Mouse (Mus musculus): ENCODE results near the gene Zfp398. TPM values are rescaled to one million over a fixed set of nuclear protein-coding genes. Genes with fewer than 3 reads are reported as not detected.

The Zfp398 gene
- polyA plus RNA-seq, 1 experiment from 2014 or later = 12.0 TPM

- H3K4me3 ChIP-seq = peak overlapping the region; percentile 91
- peak overlapping the region; percentile 98 for H3K27ac ChIP-seq
- H3K36me3 ChIP-seq = peaks cover 28% of the 10 kb centered on the region
- peak overlapping the region; percentile 97 for H3K9ac ChIP-seq
- no peaks in the 10 kb centered on the region for H3K9me3 ChIP-seq
- H3K4me2 ChIP-seq = peak overlapping the region; percentile 76
- ATAC-seq (ENCODE audit: insufficient number of reproducible peaks, low FRiP score, low TSS enrichment, low read depth) = peak; percentile 95
- no peaks in the 10 kb centered on the region for H3K27me3 ChIP-seq
- peaks cover 19% of the 10 kb centered on the region for H3K4me1 ChIP-seq
- under 1% methylated on average over 68 of the region's 71 CpGs for WGBS
Observed at GRCm38 (mm10) chr6:47877461-47878132, 42.1 kb downstream of the Zfp398 start.

DNA sequence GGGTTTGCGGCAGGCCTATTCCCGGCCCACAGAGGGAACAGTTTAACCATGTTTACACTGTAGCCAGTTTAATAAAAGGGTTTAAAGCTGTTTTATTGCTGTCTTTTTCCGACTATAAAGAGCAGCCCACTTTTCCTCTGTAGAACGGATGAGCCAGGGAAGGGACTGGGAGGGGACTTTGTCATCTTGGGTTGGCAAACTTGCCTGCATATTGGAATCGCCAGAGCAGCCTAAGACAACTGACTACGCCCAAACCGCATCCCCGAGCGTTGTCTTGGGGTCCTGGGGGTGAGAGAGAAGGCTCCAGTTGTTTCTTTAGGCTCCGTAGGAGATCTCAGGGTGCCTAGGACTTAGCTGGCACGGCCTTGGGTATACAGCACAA is 42.7 kb downstream of the Zfp398 start:
- peaks cover 19% of the 10 kb centered on the region for H3K4me1 ChIP-seq
- under 1% methylated on average over 11 of the region's 11 CpGs for WGBS
- peaks cover 33% of the 10 kb centered on the region for H3K36me3 ChIP-seq
- H3K9me3 ChIP-seq = no peaks in the 10 kb centered on the region
- ATAC-seq (ENCODE audit: insufficient number of reproducible peaks, low FRiP score, low TSS enrichment, low read depth) = no peak
- H3K4me2 ChIP-seq = peak overlapping the region; percentile 76
- H3K9ac ChIP-seq = peak overlapping the region; percentile 97
- H3K27me3 ChIP-seq = no peaks in the 10 kb centered on the region
- H3K4me3 ChIP-seq = peak overlapping the region; percentile 91
- peak overlapping the region; percentile 98 for H3K27ac ChIP-seq

DNA sequence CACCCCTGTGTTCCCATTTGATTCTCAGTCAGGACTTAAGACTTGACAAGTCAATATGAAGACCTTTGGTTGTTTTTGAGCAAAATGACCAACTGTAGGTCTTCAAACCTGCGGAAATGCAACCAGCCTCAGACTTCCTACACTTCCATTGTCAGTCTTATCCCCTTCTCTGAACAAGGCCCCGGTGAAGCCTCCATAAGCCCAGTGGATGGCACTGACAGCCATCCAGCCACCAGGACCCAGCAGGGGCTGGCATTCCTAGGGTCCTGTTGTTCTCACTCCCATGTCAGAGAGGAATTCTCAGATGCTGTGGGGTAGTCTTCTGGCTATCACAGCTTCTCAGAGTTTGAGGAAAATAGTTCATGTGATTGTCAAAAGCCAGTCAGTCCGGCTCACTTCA is 43.1 kb downstream of the Zfp398 start:
- H3K27ac ChIP-seq = peak overlapping the region; percentile 98

DNA sequence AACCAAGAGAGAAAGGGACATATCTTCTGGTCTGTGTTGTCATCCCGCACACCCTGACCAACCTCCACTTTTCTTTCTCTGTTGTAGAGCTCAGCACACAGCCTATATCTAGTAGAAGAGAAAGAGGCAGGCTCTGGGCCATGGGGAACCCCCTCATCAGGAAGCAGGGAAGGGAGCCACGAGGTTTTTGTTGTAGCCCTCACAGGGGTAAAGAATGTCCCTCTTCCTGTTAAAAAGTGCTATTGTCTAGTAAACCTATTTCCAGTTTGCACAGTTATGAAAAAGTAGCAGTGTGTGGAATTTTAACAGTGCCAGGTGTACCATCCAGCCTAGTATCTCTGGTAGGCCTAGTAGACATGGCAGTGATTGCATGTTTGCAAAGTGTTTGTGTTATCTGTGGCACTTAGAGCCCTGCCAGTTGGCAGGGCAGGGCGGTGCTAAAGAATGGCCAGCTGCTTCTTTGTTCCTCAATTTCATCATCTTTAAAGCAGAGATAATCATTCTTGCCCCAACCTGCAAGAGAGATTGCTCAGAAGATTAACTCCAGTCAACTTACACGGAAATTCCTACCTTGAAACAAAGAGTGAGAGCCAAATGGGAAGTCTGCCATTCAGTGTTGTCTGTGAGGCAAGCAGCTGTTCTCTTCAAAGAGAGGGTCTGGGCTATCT is 43.7 kb downstream of the Zfp398 start:
- peak overlapping the region; percentile 97 for H3K9ac ChIP-seq
- peak overlapping the region; percentile 98 for H3K27ac ChIP-seq
- peak overlapping the region; percentile 76 for H3K4me2 ChIP-seq
- H3K27me3 ChIP-seq = no peaks in the 10 kb centered on the region
- no peaks in the 10 kb centered on the region for H3K9me3 ChIP-seq
- ATAC-seq (ENCODE audit: insufficient number of reproducible peaks, low FRiP score, low TSS enrichment, low read depth) = no peak
- peaks cover 19% of the 10 kb centered on the region for H3K4me1 ChIP-seq
- H3K4me3 ChIP-seq = peak overlapping the region; percentile 91
- peaks cover 44% of the 10 kb centered on the region for H3K36me3 ChIP-seq
- WGBS = 59% methylated on average over 4 of the region's 4 CpGs

More for the DNA sequence above, 43.1 kb downstream of the Zfp398 start:
- Histone ChIP-seq H3K9ac (peak overlapping the region; percentile 97), H3K27me3 (no peaks in the 10 kb centered on the region), H3K9me3 (no peaks in the 10 kb centered on the region), H3K4me3 (peak overlapping the region; percentile 91), H3K4me2 (peak overlapping the region; percentile 76), H3K36me3 (peaks cover 38% of the 10 kb centered on the region), H3K4me1 (peaks cover 19% of the 10 kb centered on the region)
- ATAC-seq (ENCODE audit: insufficient number of reproducible peaks, low FRiP score, low TSS enrichment, low read depth) = no peak
- WGBS = 50% methylated on average over 3 of the region's 3 CpGs

- Histone ChIP-seq H3K4me1 (peaks cover 19% of the 10 kb centered on the region), H3K36me3 (peaks cover 54% of the 10 kb centered on the region), H3K27ac (peak overlapping the region; percentile 98; the same call in 1 of the 2 replicates), H3K9ac (no peak overlapping the region), H3K4me3 (no peak overlapping the region), H3K9me3 (no peaks in the 10 kb centered on the region), H3K27me3 (no peaks in the 10 kb centered on the region), H3K4me2 (no peak overlapping the region)
- 76% methylated on average over 10 of the region's 10 CpGs for WGBS
- ATAC-seq (ENCODE audit: insufficient number of reproducible peaks, low FRiP score, low TSS enrichment, low read depth) = no peak
Observed at GRCm38 (mm10) chr6:47880166-47880565, 44.7 kb downstream of the Zfp398 start.

DNA sequence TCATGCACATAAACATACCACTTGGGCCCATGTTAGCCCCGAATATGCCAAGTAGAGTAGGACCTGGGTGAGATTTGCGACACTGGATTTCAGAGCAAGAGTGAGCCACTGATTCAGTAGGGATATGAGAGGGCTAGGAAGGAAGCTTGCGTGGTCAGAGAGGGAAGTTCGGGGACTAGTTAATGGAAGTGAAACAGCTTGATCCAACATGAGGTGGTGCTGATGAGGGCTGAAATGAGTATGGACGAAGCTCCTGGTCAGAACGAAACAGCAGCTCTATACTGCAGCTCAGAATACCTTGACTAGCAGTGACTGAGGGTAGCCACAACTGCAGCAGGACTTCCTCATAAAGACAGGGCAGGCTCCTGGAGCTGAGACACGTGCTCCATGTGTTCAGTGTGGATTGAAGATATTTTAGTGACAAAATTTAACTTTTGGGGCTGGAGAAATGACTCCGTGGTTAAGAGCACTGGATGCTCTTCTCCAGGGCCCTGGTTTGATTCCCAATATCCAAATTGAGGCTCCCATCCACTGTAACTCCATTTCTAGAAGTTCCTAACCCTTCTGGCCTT is 53.4 kb downstream of the Zfp398 start:
- Histone ChIP-seq H3K27ac (no peak overlapping the region), H3K27me3 (no peaks in the 10 kb centered on the region), H3K36me3 (peaks cover 82% of the 10 kb centered on the region), H3K9ac (no peak overlapping the region), H3K4me2 (no peak overlapping the region), H3K4me1 (no peaks in the 10 kb centered on the region), H3K9me3 (no peaks in the 10 kb centered on the region), H3K4me3 (no peak overlapping the region)
- WGBS = 84% methylated on average over 8 of the region's 8 CpGs
- no peak for ATAC-seq (ENCODE audit: insufficient number of reproducible peaks, low FRiP score, low TSS enrichment, low read depth)

GRCm38 (mm10) chr6:47899416-47899815 is 64.0 kb downstream of the Zfp398 start:
- no peak for ATAC-seq (ENCODE audit: insufficient number of reproducible peaks, low FRiP score, low TSS enrichment, low read depth)
- peaks cover 69% of the 10 kb centered on the region for H3K36me3 ChIP-seq
- H3K27ac ChIP-seq = no peak overlapping the region
- no peak overlapping the region for H3K9ac ChIP-seq
- no peak overlapping the region for H3K4me2 ChIP-seq
- 89% methylated on average over 6 of the region's 6 CpGs for WGBS
- H3K4me1 ChIP-seq = no peaks in the 10 kb centered on the region
- no peaks in the 10 kb centered on the region for H3K27me3 ChIP-seq
- H3K4me3 ChIP-seq = no peak overlapping the region
- H3K9me3 ChIP-seq = no peaks in the 10 kb centered on the region

- no peak for ATAC-seq (ENCODE audit: insufficient number of reproducible peaks, low FRiP score, low TSS enrichment, low read depth)
- H3K27me3 ChIP-seq = no peaks in the 10 kb centered on the region
- H3K9ac ChIP-seq = no peak overlapping the region
- H3K36me3 ChIP-seq = peaks cover 93% of the 10 kb centered on the region
- no peak overlapping the region for H3K4me2 ChIP-seq
- no peak overlapping the region for H3K27ac ChIP-seq
- 69% methylated on average over 4 of the region's 4 CpGs for WGBS
- H3K4me1 ChIP-seq = no peaks in the 10 kb centered on the region
- H3K4me3 ChIP-seq = no peak overlapping the region
- H3K9me3 ChIP-seq = no peaks in the 10 kb centered on the region
Observed at GRCm38 (mm10) chr6:47903587-47903986, 68.1 kb downstream of the Zfp398 start.

GRCm38 (mm10) chr6:47904361-47904760 is 68.9 kb downstream of the Zfp398 start:
- no peaks in the 10 kb centered on the region for H3K4me1 ChIP-seq
- H3K9me3 ChIP-seq = no peaks in the 10 kb centered on the region
- no peaks in the 10 kb centered on the region for H3K27me3 ChIP-seq
- ATAC-seq (ENCODE audit: insufficient number of reproducible peaks, low FRiP score, low TSS enrichment, low read depth) = no peak
- no peak overlapping the region for H3K4me3 ChIP-seq
- no peak overlapping the region for H3K27ac ChIP-seq
- no peak overlapping the region for H3K9ac ChIP-seq
- no peak overlapping the region for H3K4me2 ChIP-seq
- 59% methylated on average over 19 of the region's 19 CpGs for WGBS
- peaks cover 86% of the 10 kb centered on the region for H3K36me3 ChIP-seq

DNA sequence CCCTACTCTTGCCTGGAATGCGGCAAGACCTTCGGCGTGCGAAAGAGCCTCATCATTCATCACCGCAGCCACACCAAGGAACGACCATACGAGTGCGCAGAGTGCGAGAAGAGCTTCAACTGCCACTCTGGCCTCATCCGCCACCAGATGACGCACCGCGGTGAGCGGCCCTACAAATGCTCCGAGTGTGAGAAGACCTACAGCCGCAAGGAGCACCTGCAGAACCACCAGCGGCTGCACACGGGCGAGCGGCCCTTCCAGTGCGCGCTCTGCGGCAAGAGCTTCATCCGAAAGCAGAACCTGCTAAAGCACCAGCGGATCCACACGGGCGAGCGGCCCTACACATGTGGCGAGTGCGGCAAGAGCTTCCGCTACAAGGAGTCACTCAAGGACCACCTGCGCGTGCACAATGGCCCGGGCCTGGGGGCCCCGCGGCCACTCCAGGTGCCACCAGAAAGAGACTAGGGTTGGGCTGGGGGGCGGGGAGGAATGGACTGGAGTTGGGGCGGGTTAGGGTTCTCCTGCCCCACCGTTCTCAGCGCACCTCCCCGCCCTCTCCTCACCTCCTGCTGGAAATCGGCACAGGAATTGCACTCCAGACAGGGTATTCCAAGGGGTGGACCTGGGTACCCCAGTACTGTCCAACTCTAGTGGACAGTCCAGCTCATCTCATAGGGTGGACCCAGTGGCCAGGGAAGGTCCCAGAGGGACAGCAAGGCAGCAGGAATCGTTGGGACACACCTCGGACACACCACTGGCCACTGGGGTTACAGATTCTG is 69.6 kb downstream of the Zfp398 start:
- no peaks in the 10 kb centered on the region for H3K4me1 ChIP-seq
- no peak overlapping the region for H3K27ac ChIP-seq
- WGBS = 67% methylated on average over 44 of the region's 44 CpGs
- H3K4me2 ChIP-seq = no peak overlapping the region
- peaks cover 79% of the 10 kb centered on the region for H3K36me3 ChIP-seq
- H3K9ac ChIP-seq = no peak overlapping the region
- H3K9me3 ChIP-seq = no peaks in the 10 kb centered on the region
- H3K4me3 ChIP-seq = no peak overlapping the region
- no peak for ATAC-seq (ENCODE audit: insufficient number of reproducible peaks, low FRiP score, low TSS enrichment, low read depth)
- H3K27me3 ChIP-seq = no peaks in the 10 kb centered on the region

- Histone ChIP-seq H3K9ac (no peak overlapping the region), H3K4me1 (no peaks in the 10 kb centered on the region), H3K4me2 (no peak overlapping the region), H3K27me3 (no peaks in the 10 kb centered on the region), H3K27ac (no peak overlapping the region), H3K4me3 (no peak overlapping the region), H3K36me3 (peaks cover 67% of the 10 kb centered on the region), H3K9me3 (no peaks in the 10 kb centered on the region)
- no peak for ATAC-seq (ENCODE audit: insufficient number of reproducible peaks, low FRiP score, low TSS enrichment, low read depth)
- 94% methylated on average over 5 of the region's 5 CpGs for WGBS
Observed at GRCm38 (mm10) chr6:47906326-47906725, 70.9 kb downstream of the Zfp398 start.

All from limb, embryonic 15.5 days (tissue).